Mouse (Mus musculus) CH12.LX (cell line): ENCODE data around the gene Sppl2b. TPM values are rescaled to one million over a fixed set of nuclear protein-coding genes. Genes with fewer than 3 reads are reported as not detected.
"Not testable (repeated sequence)": the region's sequence is repeated elsewhere in the genome, so short reads cannot be mapped to it uniquely, and the experiment has no call there.

Experiments used
- DNase-seq: peaks from one replicate; pipeline ENCODE4 v3.0.0-alpha.2; 2013; ENCODE audit errors: extremely low read depth
- H3K27ac ChIP-seq: 2 replicates; pipeline ENCODE4 v1.5.1; 2012; ENCODE audit warnings: low read depth, mild to moderate bottlenecking, control low read depth, moderate library complexity; ENCODE audit not compliant: insufficient read depth
- H3K27me3 ChIP-seq: replicated peaks from 2 replicates; pipeline ENCODE3; 2012; ENCODE audit warnings: inconsistent platforms
- H3K36me3 ChIP-seq, 2 experiments: replicated peaks in 1 of 2; 2 replicates each; pipeline versions ENCODE3 to v1.6.1; 2012; ENCODE audit warnings: inconsistent platforms in 1 of 2, low read length in 1 of 2, mild to moderate bottlenecking in 1 of 2, mixed read lengths in 1 of 2, moderate library complexity in 1 of 2; ENCODE audit not compliant: control insufficient read depth in 1 of 2, insufficient read depth in 1 of 2
- H3K4me1 ChIP-seq, 2 experiments: 2 replicates each; pipeline ENCODE4 v1.6.1; 2012; ENCODE audit warnings: inconsistent platforms in 1 of 2, moderate library complexity in 1 of 2; ENCODE audit not compliant: insufficient read depth in 2 of 2, control insufficient read depth in 1 of 2
- H3K4me2 ChIP-seq: 2 replicates; pipeline ENCODE4 v1.6.1; 2012; ENCODE audit warnings: low read depth, mild to moderate bottlenecking, control low read depth; ENCODE audit not compliant: poor library complexity, insufficient read depth, severe bottlenecking
- H3K4me3 ChIP-seq, 3 experiments: fragments of 150-350 bp in 1 of 3; sonication (generic) in 1 of 3; replicated peaks in 1 of 3; 2 replicates each; pipeline versions ENCODE3 to v1.5.1; 2011 to 2012; ENCODE audit warnings: low read depth in 2 of 3, low read length in 2 of 3, mild to moderate bottlenecking in 2 of 3, moderate library complexity in 2 of 3, control low read depth in 1 of 3, improper control_type of control experiment in 1 of 3, inconsistent platforms in 1 of 3, mixed read lengths in 1 of 3; ENCODE audit not compliant: poor library complexity in 1 of 3
- H3K79me2 ChIP-seq: replicated peaks from 2 replicates; pipeline ENCODE4 v1.6.1; 2012; ENCODE audit warnings: mild to moderate bottlenecking, moderate library complexity; ENCODE audit not compliant: control insufficient read depth, poor library complexity, insufficient read depth, severe bottlenecking; ENCODE audit errors: extremely low read depth
- H3K9ac ChIP-seq: 2 replicates; pipeline ENCODE4 v1.6.1; 2012; ENCODE audit warnings: low read depth, mild to moderate bottlenecking, control low read depth, moderate library complexity; ENCODE audit not compliant: insufficient read depth
- H3K9me3 ChIP-seq: replicated peaks from 2 replicates; pipeline ENCODE3; 2012; ENCODE audit warnings: low read length, inconsistent platforms, mixed read lengths
- BHLHE40 ChIP-seq: IDR thresholded peaks from 2 replicates; pipeline ENCODE4 v1.6.1; 2011; ENCODE audit warnings: mild to moderate bottlenecking, low read depth, low read length, improper control_type of control experiment
- ETS1 ChIP-seq: conservative IDR thresholded peaks from 2 replicates; pipeline ENCODE4 v1.6.1; 2012; ENCODE audit warnings: low read depth, mild to moderate bottlenecking, inconsistent platforms, low read length, improper control_type of control experiment, moderate library complexity
- JUN ChIP-seq: IDR thresholded peaks from 2 replicates; pipeline ENCODE4 v1.6.1; 2011; ENCODE audit warnings: low read depth, mild to moderate bottlenecking, low read length, improper control_type of control experiment, moderate library complexity; ENCODE audit not compliant: insufficient read depth
- MAZ ChIP-seq: IDR thresholded peaks from 2 replicates; pipeline ENCODE4 v1.6.1; 2012; ENCODE audit warnings: low read depth, mild to moderate bottlenecking, inconsistent platforms, low read length, improper control_type of control experiment, moderate library complexity
- MXI1 ChIP-seq: IDR thresholded peaks from 2 replicates; pipeline ENCODE4 v1.6.1; 2011; ENCODE audit warnings: mild to moderate bottlenecking, low read depth, low read length, improper control_type of control experiment
- MYC ChIP-seq: IDR thresholded peaks from 2 replicates; pipeline ENCODE4 v1.6.1; 2011; ENCODE audit warnings: low read depth, mild to moderate bottlenecking, improper control_type of control experiment, low read length
- NRF1 ChIP-seq: IDR thresholded peaks from 2 replicates; pipeline ENCODE4 v1.6.1; 2014; ENCODE audit warnings: low read depth, mild to moderate bottlenecking, inconsistent platforms, low read length, improper control_type of control experiment, moderate library complexity
- SIN3A ChIP-seq: IDR thresholded peaks from 2 replicates; pipeline ENCODE4 v1.6.1; 2012; ENCODE audit warnings: low read length, improper control_type of control experiment, inconsistent platforms
- SMC3 ChIP-seq: IDR thresholded peaks from 2 replicates; pipeline ENCODE4 v1.6.1; 2011; ENCODE audit warnings: low read depth, low read length, improper control_type of control experiment
- TBP ChIP-seq: conservative IDR thresholded peaks from 2 replicates; pipeline ENCODE4 v1.6.1; 2011; ENCODE audit warnings: low read depth, low read length, improper control_type of control experiment
- ZKSCAN1 ChIP-seq: IDR thresholded peaks from 2 replicates; pipeline ENCODE4 v1.6.1; 2012; ENCODE audit warnings: low read depth, inconsistent platforms, low read length, improper control_type of control experiment, borderline replicate concordance
- ZNF384 ChIP-seq: IDR thresholded peaks from 2 replicates; pipeline ENCODE4 v1.6.1; 2012; ENCODE audit warnings: low read depth, low read length, improper control_type of control experiment, inconsistent platforms
- dilution Hi-C: fragments of 300-500 bp; cut with MboI; formaldehyde crosslinking; loops from 2 replicates; pipeline ENCODE4 v1.14.3; 2020; ENCODE audit warnings: low sequenced_read_pairs; ENCODE audit not compliant: extremely low pct_unique_long_range_greater_than_20kb, extremely low pct_ligation_motif_present
- in situ Hi-C: fragments of 300-500 bp; cut with MboI; formaldehyde crosslinking; loops from 3 replicates; pipeline ENCODE4 v1.14.3; 2019; ENCODE audit warnings: low sequenced_read_pairs, low pct_ligation_motif_present, low pct_unique_long_range_greater_than_20kb, mixed read lengths
- polyA plus RNA-seq: library from polyadenylated mRNA; unstranded; fragments of >175 nt; gene quantifications from 2 replicates; pipeline ENCODE4 v1.2.1, GENCODE M21; 2012; ENCODE audit warnings: low read depth; ENCODE audit not compliant: insufficient read length
- total RNA-seq, 2 experiments: library from RNA; depleted of rRNA; stranded (reverse); fragments of 300-350 nt in 1 of 2; fragments of >200 nt in 1 of 2; gene quantifications; 2 replicates each; pipeline ENCODE4 v1.2.3; 2012 to 2014

Sppl2b gene
- total and polyA plus RNA-seq, 3 experiments: 13.8 to 24.1 (median 19.0) TPM

GRCm38 (mm10) chr10:80827063-80827869, 27.8 kb upstream of the Sppl2b start:
- H3K4me2 ChIP-seq: peak overlapping the region; percentile 99
- no peak overlapping the region for H3K27ac ChIP-seq
- TF ChIP-seq SIN3A (peak; percentile 65), SMC3 (no peak), BHLHE40 (no peak)
- peak overlapping the region; percentile 99 for H3K9ac ChIP-seq
- no peak for DNase-seq
- H3K27me3 ChIP-seq: no peaks in the 10 kb centered on the region
- H3K79me2 ChIP-seq: peaks cover 21% of the 10 kb centered on the region
- peak overlapping the region; percentile 63 to 93 (median 77) for H3K4me3 ChIP-seq
- no peaks in the 10 kb centered on the region for H3K9me3 ChIP-seq
- dilution Hi-C loops: no loop called here
- peaks cover 26 to 35% of the 10 kb centered on the region in 2 experiments for H3K36me3 ChIP-seq
- in situ Hi-C loops: no loop called here
- peaks cover 20 to 54% of the 10 kb centered on the region in 2 experiments for H3K4me1 ChIP-seq

GRCm38 (mm10) chr10:80827870-80828420, 27.1 kb upstream of the Sppl2b start:
- H3K4me1 ChIP-seq: peaks cover 20 to 50% of the 10 kb centered on the region in 2 experiments
- H3K27ac ChIP-seq: no peak overlapping the region
- H3K4me2 ChIP-seq: peak overlapping the region; percentile 99
- in situ Hi-C loops: no loop called here
- H3K4me3 ChIP-seq: peak overlapping the region; percentile 63 to 93 (median 77)
- peaks cover 26 to 35% of the 10 kb centered on the region in 2 experiments for H3K36me3 ChIP-seq
- peak overlapping the region; percentile 99 for H3K9ac ChIP-seq
- DNase-seq: no peak
- no peaks in the 10 kb centered on the region for H3K9me3 ChIP-seq
- H3K27me3 ChIP-seq: no peaks in the 10 kb centered on the region
- TF ChIP-seq MYC (no peak), ETS1 (no peak), NRF1 (no peak), TBP (no peak), JUN (no peak), SMC3 (no peak), ZKSCAN1 (no peak), BHLHE40 (no peak), MXI1 (no peak), ZNF384 (no peak), MAZ (no peak)
- H3K79me2 ChIP-seq: peaks cover 21% of the 10 kb centered on the region
- dilution Hi-C loops: no loop called here

- dilution Hi-C loops, in situ Hi-C loops, H3K27ac ChIP-seq, H3K9me3 ChIP-seq, H3K27me3 ChIP-seq, H3K4me2 ChIP-seq, DNase-seq, H3K9ac ChIP-seq: not testable (repeated sequence)
- peak overlapping the region in 1 of 3 experiments; percentile 93 for H3K4me3 ChIP-seq
- H3K79me2 ChIP-seq: peaks cover 21% of the 10 kb centered on the region
- peaks cover 26 to 35% of the 10 kb centered on the region in 2 experiments for H3K36me3 ChIP-seq
- peaks cover 20 to 50% of the 10 kb centered on the region in 2 experiments for H3K4me1 ChIP-seq
Observed at GRCm38 (mm10) chr10:80828587-80828986, 26.5 kb upstream of the Sppl2b start.
